Mouse (Mus musculus) brain, adult 2 months (tissue): ENCODE data around the gene Iqgap1.
A peak's percentile ranks its signal among the peaks of the same experiment; 100 is the strongest.
"Not testable (repeated sequence)": the region's sequence is repeated elsewhere in the genome, so short reads cannot be mapped to it uniquely, and the experiment has no call there.

Experiments used
- DNase-seq: peaks from one replicate; pipeline ENCODE4 v3.0.0; 2011; ENCODE audit warnings: low read depth, low spot score

Gene Iqgap1

GRCm38 (mm10) chr7:80773834-80774614 lies 51.8 kb downstream of the Iqgap1 start:
- DNase-seq, result peak; percentile 76

GRCm38 (mm10) chr7:80770466-80770865 lies 55.3 kb downstream of the Iqgap1 start:
- no peak for DNase-seq

- DNase-seq, result peak; percentile 94
These were observed 58.9 kb downstream of the Iqgap1 start for GRCm38 (mm10) chr7:80766861-80767312.

- DNase-seq, result peak; percentile 91
These were observed 59.7 kb downstream of the Iqgap1 start for GRCm38 (mm10) chr7:80766072-80766471.

- DNase-seq, result peak; percentile 95
These were observed 61.8 kb downstream of the Iqgap1 start for GRCm38 (mm10) chr7:80763864-80764437.

GRCm38 (mm10) chr7:80762297-80762696 lies 63.5 kb downstream of the Iqgap1 start:
- peak; percentile 69 for DNase-seq

GRCm38 (mm10) chr7:80754086-80754485 lies 71.7 kb downstream of the Iqgap1 start:
- DNase-seq, result no peak

GRCm38 (mm10) chr7:80753613-80754012 lies 72.2 kb downstream of the Iqgap1 start:
- DNase-seq, result no peak

- no peak for DNase-seq
These were observed 76.2 kb downstream of the Iqgap1 start for GRCm38 (mm10) chr7:80749624-80750023.

GRCm38 (mm10) chr7:80749109-80749508 lies 76.7 kb downstream of the Iqgap1 start:
- not testable (repeated sequence) for DNase-seq

GRCm38 (mm10) chr7:80747371-80747770 lies 78.4 kb downstream of the Iqgap1 start:
- peak; percentile 63 for DNase-seq

GRCm38 (mm10) chr7:80746166-80746761 lies 79.5 kb downstream of the Iqgap1 start:
- DNase-seq, result no peak

GRCm38 (mm10) chr7:80745746-80746145 lies 80.0 kb downstream of the Iqgap1 start:
- DNase-seq, result peak; percentile 23

- DNase-seq, result no peak
These were observed 80.5 kb downstream of the Iqgap1 start for GRCm38 (mm10) chr7:80745250-80745649.

- peak; percentile 21 for DNase-seq
These were observed 81.7 kb downstream of the Iqgap1 start for GRCm38 (mm10) chr7:80743920-80744630.

- no peak for DNase-seq
These were observed 83.1 kb downstream of the Iqgap1 start for GRCm38 (mm10) chr7:80742671-80743070.

- DNase-seq, result peak; percentile 90
These were observed 84.8 kb downstream of the Iqgap1 start for GRCm38 (mm10) chr7:80740954-80741353.

GRCm38 (mm10) chr7:80736199-80736598 lies 89.6 kb downstream of the Iqgap1 start:
- DNase-seq, result no peak

- no peak for DNase-seq
These were observed 92.8 kb downstream of the Iqgap1 start for GRCm38 (mm10) chr7:80732986-80733385.

- peak; percentile 78 for DNase-seq
These were observed 96.1 kb downstream of the Iqgap1 start for GRCm38 (mm10) chr7:80729662-80730061.

GRCm38 (mm10) chr7:80721041-80721440 lies 104.7 kb downstream of the Iqgap1 start:
- DNase-seq, result peak; percentile 84

GRCm38 (mm10) chr7:80719582-80719981 lies 106.2 kb downstream of the Iqgap1 start:
- DNase-seq, result no peak
